Mouse (Mus musculus) CH12.LX (cell line): ENCODE data around the gene Trir. TPM values are rescaled to one million over a fixed set of nuclear protein-coding genes. Genes with fewer than 3 reads are reported as not detected.

ENCODE experiments used
- DNase-seq: peaks from one replicate; pipeline ENCODE4 v3.0.0-alpha.2; 2013; ENCODE audit errors: extremely low read depth
- H3K27ac ChIP-seq: 2 replicates; pipeline ENCODE4 v1.5.1; 2012; ENCODE audit warnings: low read depth, mild to moderate bottlenecking, control low read depth, moderate library complexity; ENCODE audit not compliant: insufficient read depth
- H3K27me3 ChIP-seq: replicated peaks from 2 replicates; pipeline ENCODE3; 2012; ENCODE audit warnings: inconsistent platforms
- H3K36me3 ChIP-seq, 2 experiments: replicated peaks in 1 of 2; 2 replicates each; pipeline versions ENCODE3 to v1.6.1; 2012; ENCODE audit warnings: inconsistent platforms in 1 of 2, low read length in 1 of 2, mild to moderate bottlenecking in 1 of 2, mixed read lengths in 1 of 2, moderate library complexity in 1 of 2; ENCODE audit not compliant: control insufficient read depth in 1 of 2, insufficient read depth in 1 of 2
- H3K4me1 ChIP-seq, 2 experiments: 2 replicates each; pipeline ENCODE4 v1.6.1; 2012; ENCODE audit warnings: inconsistent platforms in 1 of 2, moderate library complexity in 1 of 2; ENCODE audit not compliant: insufficient read depth in 2 of 2, control insufficient read depth in 1 of 2
- H3K4me2 ChIP-seq: 2 replicates; pipeline ENCODE4 v1.6.1; 2012; ENCODE audit warnings: low read depth, mild to moderate bottlenecking, control low read depth; ENCODE audit not compliant: poor library complexity, insufficient read depth, severe bottlenecking
- H3K4me3 ChIP-seq, 3 experiments: fragments of 150-350 bp in 1 of 3; sonication (generic) in 1 of 3; replicated peaks in 1 of 3; 2 replicates each; pipeline versions ENCODE3 to v1.5.1; 2011 to 2012; ENCODE audit warnings: low read depth in 2 of 3, low read length in 2 of 3, mild to moderate bottlenecking in 2 of 3, moderate library complexity in 2 of 3, control low read depth in 1 of 3, improper control_type of control experiment in 1 of 3, inconsistent platforms in 1 of 3, mixed read lengths in 1 of 3; ENCODE audit not compliant: poor library complexity in 1 of 3
- H3K79me2 ChIP-seq: replicated peaks from 2 replicates; pipeline ENCODE4 v1.6.1; 2012; ENCODE audit warnings: mild to moderate bottlenecking, moderate library complexity; ENCODE audit not compliant: control insufficient read depth, poor library complexity, insufficient read depth, severe bottlenecking; ENCODE audit errors: extremely low read depth
- H3K9ac ChIP-seq: 2 replicates; pipeline ENCODE4 v1.6.1; 2012; ENCODE audit warnings: low read depth, mild to moderate bottlenecking, control low read depth, moderate library complexity; ENCODE audit not compliant: insufficient read depth
- H3K9me3 ChIP-seq: replicated peaks from 2 replicates; pipeline ENCODE3; 2012; ENCODE audit warnings: low read length, inconsistent platforms, mixed read lengths
- BHLHE40 ChIP-seq: IDR thresholded peaks from 2 replicates; pipeline ENCODE4 v1.6.1; 2011; ENCODE audit warnings: mild to moderate bottlenecking, low read depth, low read length, improper control_type of control experiment
- CHD1 ChIP-seq: IDR thresholded peaks from 2 replicates; pipeline ENCODE4 v1.6.1; 2012; ENCODE audit warnings: low read depth, low read length, improper control_type of control experiment, inconsistent platforms
- CHD2 ChIP-seq: IDR thresholded peaks from 2 replicates; pipeline ENCODE4 v1.6.1; 2011; ENCODE audit warnings: low read length, improper control_type of control experiment
- CTCF ChIP-seq, 2 experiments: IDR thresholded peaks in 1 of 2; conservative IDR thresholded peaks in 1 of 2; 2 replicates each; pipeline ENCODE4 v1.5.1; 2011 to 2012; ENCODE audit warnings: low read depth in 2 of 2, low read length in 2 of 2, improper control_type of control experiment in 1 of 2, inconsistent platforms in 1 of 2, mild to moderate bottlenecking in 1 of 2, moderate library complexity in 1 of 2
- E2F4 ChIP-seq: IDR thresholded peaks from 2 replicates; pipeline ENCODE4 v1.6.1; 2011; ENCODE audit warnings: low read depth, low read length, improper control_type of control experiment; ENCODE audit not compliant: insufficient replicate concordance
- ELF1 ChIP-seq: IDR thresholded peaks from 2 replicates; pipeline ENCODE4 v1.6.1; 2014; ENCODE audit warnings: low read depth, mild to moderate bottlenecking, inconsistent platforms, low read length, improper control_type of control experiment
- ETS1 ChIP-seq: conservative IDR thresholded peaks from 2 replicates; pipeline ENCODE4 v1.6.1; 2012; ENCODE audit warnings: low read depth, mild to moderate bottlenecking, inconsistent platforms, low read length, improper control_type of control experiment, moderate library complexity
- GABPA ChIP-seq: IDR thresholded peaks from 2 replicates; pipeline ENCODE4 v1.6.1; 2012; ENCODE audit warnings: low read depth, low read length, improper control_type of control experiment, inconsistent platforms; ENCODE audit not compliant: insufficient replicate concordance
- HCFC1 ChIP-seq: IDR thresholded peaks from 2 replicates; pipeline ENCODE4 v1.6.1; 2012; ENCODE audit warnings: low read depth, mild to moderate bottlenecking, inconsistent platforms, low read length, improper control_type of control experiment
- IRF4 ChIP-seq: IDR thresholded peaks from 2 replicates; pipeline ENCODE4 v1.6.1; 2014; ENCODE audit warnings: low read depth, mild to moderate bottlenecking, inconsistent platforms, low read length, improper control_type of control experiment
- JUN ChIP-seq: IDR thresholded peaks from 2 replicates; pipeline ENCODE4 v1.6.1; 2011; ENCODE audit warnings: low read depth, mild to moderate bottlenecking, low read length, improper control_type of control experiment, moderate library complexity; ENCODE audit not compliant: insufficient read depth
- JUND ChIP-seq: conservative IDR thresholded peaks from 2 replicates; pipeline ENCODE4 v1.6.1; 2011; ENCODE audit warnings: low read depth, low read length, improper control_type of control experiment
- KAT2A ChIP-seq: IDR thresholded peaks from 2 replicates; pipeline ENCODE4 v1.6.1; 2012; ENCODE audit warnings: low read length, improper control_type of control experiment, inconsistent platforms; ENCODE audit not compliant: insufficient replicate concordance
- MAFK ChIP-seq: IDR thresholded peaks from 2 replicates; pipeline ENCODE4 v1.6.1; 2011; ENCODE audit warnings: low read length, improper control_type of control experiment; ENCODE audit not compliant: insufficient replicate concordance
- MAX ChIP-seq: IDR thresholded peaks from 2 replicates; pipeline ENCODE4 v1.6.1; 2011; ENCODE audit warnings: low read length, improper control_type of control experiment
- MAZ ChIP-seq: IDR thresholded peaks from 2 replicates; pipeline ENCODE4 v1.6.1; 2012; ENCODE audit warnings: low read depth, mild to moderate bottlenecking, inconsistent platforms, low read length, improper control_type of control experiment, moderate library complexity
- MEF2A ChIP-seq: IDR thresholded peaks from 2 replicates; pipeline ENCODE4 v1.6.1; 2014; ENCODE audit warnings: low read depth, mild to moderate bottlenecking, inconsistent platforms, low read length, improper control_type of control experiment, borderline replicate concordance
- MXI1 ChIP-seq: IDR thresholded peaks from 2 replicates; pipeline ENCODE4 v1.6.1; 2011; ENCODE audit warnings: mild to moderate bottlenecking, low read depth, low read length, improper control_type of control experiment
- MYC ChIP-seq: IDR thresholded peaks from 2 replicates; pipeline ENCODE4 v1.6.1; 2011; ENCODE audit warnings: low read depth, mild to moderate bottlenecking, improper control_type of control experiment, low read length
- NELFE ChIP-seq: IDR thresholded peaks from 2 replicates; pipeline ENCODE4 v1.6.1; 2011; ENCODE audit warnings: low read depth, low read length, improper control_type of control experiment
- PAX5 ChIP-seq: IDR thresholded peaks from 2 replicates; pipeline ENCODE4 v1.6.1; 2012; ENCODE audit warnings: low read length, inconsistent platforms, mixed read lengths
- POLR2A ChIP-seq: IDR thresholded peaks from 2 replicates; pipeline ENCODE4 v1.6.1; 2011; ENCODE audit warnings: low read depth, mild to moderate bottlenecking, improper control_type of control experiment, low read length
- POLR2AphosphoS2 ChIP-seq: IDR thresholded peaks from 2 replicates; pipeline ENCODE4 v1.6.1; 2011; ENCODE audit warnings: low read depth, low read length, improper control_type of control experiment
- SMC3 ChIP-seq: IDR thresholded peaks from 2 replicates; pipeline ENCODE4 v1.6.1; 2011; ENCODE audit warnings: low read depth, low read length, improper control_type of control experiment
- TBP ChIP-seq: conservative IDR thresholded peaks from 2 replicates; pipeline ENCODE4 v1.6.1; 2011; ENCODE audit warnings: low read depth, low read length, improper control_type of control experiment
- TCF12 ChIP-seq: IDR thresholded peaks from 2 replicates; pipeline ENCODE4 v1.6.1; 2014; ENCODE audit warnings: low read depth, mild to moderate bottlenecking, inconsistent platforms, low read length, improper control_type of control experiment
- USF1 ChIP-seq: IDR thresholded peaks from 2 replicates; pipeline ENCODE4 v1.6.1; 2014; ENCODE audit warnings: low read depth, mild to moderate bottlenecking, inconsistent platforms, low read length, improper control_type of control experiment
- ZC3H11A ChIP-seq: IDR thresholded peaks from 2 replicates; pipeline ENCODE4 v1.6.1; 2012; ENCODE audit warnings: low read depth, mild to moderate bottlenecking, inconsistent platforms, low read length, improper control_type of control experiment
- ZKSCAN1 ChIP-seq: IDR thresholded peaks from 2 replicates; pipeline ENCODE4 v1.6.1; 2012; ENCODE audit warnings: low read depth, inconsistent platforms, low read length, improper control_type of control experiment, borderline replicate concordance
- ZMIZ1 ChIP-seq: IDR thresholded peaks from 2 replicates; pipeline ENCODE4 v1.6.1; 2012; ENCODE audit warnings: low read depth, mild to moderate bottlenecking, inconsistent platforms, low read length, improper control_type of control experiment
- ZNF384 ChIP-seq: IDR thresholded peaks from 2 replicates; pipeline ENCODE4 v1.6.1; 2012; ENCODE audit warnings: low read depth, low read length, improper control_type of control experiment, inconsistent platforms
- dilution Hi-C: fragments of 300-500 bp; cut with MboI; formaldehyde crosslinking; loops from 2 replicates; pipeline ENCODE4 v1.14.3; 2020; ENCODE audit warnings: low sequenced_read_pairs; ENCODE audit not compliant: extremely low pct_unique_long_range_greater_than_20kb, extremely low pct_ligation_motif_present
- in situ Hi-C: fragments of 300-500 bp; cut with MboI; formaldehyde crosslinking; loops from 3 replicates; pipeline ENCODE4 v1.14.3; 2019; ENCODE audit warnings: low sequenced_read_pairs, low pct_ligation_motif_present, low pct_unique_long_range_greater_than_20kb, mixed read lengths
- polyA plus RNA-seq: library from polyadenylated mRNA; unstranded; fragments of >175 nt; gene quantifications from 2 replicates; pipeline ENCODE4 v1.2.1, GENCODE M21; 2012; ENCODE audit warnings: low read depth; ENCODE audit not compliant: insufficient read length
- total RNA-seq, 2 experiments: library from RNA; depleted of rRNA; stranded (reverse); fragments of 300-350 nt in 1 of 2; fragments of >200 nt in 1 of 2; gene quantifications; 2 replicates each; pipeline ENCODE4 v1.2.3; 2012 to 2014

Trir gene
- total and polyA plus RNA-seq, 3 experiments: 151 to 209 (median 185) TPM

DNA sequence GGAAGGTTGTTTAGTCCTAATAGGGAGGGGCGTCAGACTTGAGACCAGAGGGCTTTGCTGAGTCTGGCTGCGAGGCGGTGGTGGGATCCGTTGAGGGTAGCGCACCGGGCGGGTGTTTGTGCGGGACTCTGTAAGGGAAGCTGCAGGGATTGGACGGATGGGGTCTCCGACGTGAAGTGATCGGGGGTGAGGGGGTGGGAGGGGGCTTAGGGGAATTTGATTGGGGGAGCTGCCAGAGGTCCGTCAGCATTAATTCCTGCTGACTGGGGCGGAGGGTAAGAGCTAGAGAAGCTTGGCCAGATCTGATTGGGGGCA lies 10.7 kb downstream of the Trir start:
- dilution Hi-C loops (no loop called here), in situ Hi-C loops (no loop called here)
- Histone ChIP-seq H3K27ac (peak overlapping the region; percentile 88), H3K4me1 (peaks cover 3 to 49% of the 10 kb centered on the region in 2 experiments), H3K4me2 (peak overlapping the region; percentile 26; the same call in 1 of the 2 replicates), H3K27me3 (no peaks in the 10 kb centered on the region), H3K36me3 (peaks cover 25 to 45% of the 10 kb centered on the region in 2 experiments), H3K4me3 (peak overlapping the region; percentile 83 to 90 (median 88)), H3K9ac (peak overlapping the region; percentile 94), H3K9me3 (no peaks in the 10 kb centered on the region), H3K79me2 (peaks cover 57% of the 10 kb centered on the region)
- DNase-seq: peak; percentile 48
- TF ChIP-seq MAX (no peak), GABPA (no peak), ZMIZ1 (no peak), ELF1 (no peak), ZC3H11A (no peak), ZNF384 (no peak), MXI1 (no peak), KAT2A (no peak), CTCF (conservative IDR thresholded peaks at IDR 0.05 in 1 of 2, IDR thresholded peaks at IDR 0.05 in 1 of 2; ENCODE audit: low read depth in 2 of 2, low read length in 2 of 2) (no peak), IRF4 (no peak), CHD2 (no peak), ETS1 (no peak), MAFK (no peak), MYC (no peak), ZKSCAN1 (no peak), MEF2A (no peak), HCFC1 (no peak), USF1 (no peak), BHLHE40 (no peak), MAZ (no peak)

DNA sequence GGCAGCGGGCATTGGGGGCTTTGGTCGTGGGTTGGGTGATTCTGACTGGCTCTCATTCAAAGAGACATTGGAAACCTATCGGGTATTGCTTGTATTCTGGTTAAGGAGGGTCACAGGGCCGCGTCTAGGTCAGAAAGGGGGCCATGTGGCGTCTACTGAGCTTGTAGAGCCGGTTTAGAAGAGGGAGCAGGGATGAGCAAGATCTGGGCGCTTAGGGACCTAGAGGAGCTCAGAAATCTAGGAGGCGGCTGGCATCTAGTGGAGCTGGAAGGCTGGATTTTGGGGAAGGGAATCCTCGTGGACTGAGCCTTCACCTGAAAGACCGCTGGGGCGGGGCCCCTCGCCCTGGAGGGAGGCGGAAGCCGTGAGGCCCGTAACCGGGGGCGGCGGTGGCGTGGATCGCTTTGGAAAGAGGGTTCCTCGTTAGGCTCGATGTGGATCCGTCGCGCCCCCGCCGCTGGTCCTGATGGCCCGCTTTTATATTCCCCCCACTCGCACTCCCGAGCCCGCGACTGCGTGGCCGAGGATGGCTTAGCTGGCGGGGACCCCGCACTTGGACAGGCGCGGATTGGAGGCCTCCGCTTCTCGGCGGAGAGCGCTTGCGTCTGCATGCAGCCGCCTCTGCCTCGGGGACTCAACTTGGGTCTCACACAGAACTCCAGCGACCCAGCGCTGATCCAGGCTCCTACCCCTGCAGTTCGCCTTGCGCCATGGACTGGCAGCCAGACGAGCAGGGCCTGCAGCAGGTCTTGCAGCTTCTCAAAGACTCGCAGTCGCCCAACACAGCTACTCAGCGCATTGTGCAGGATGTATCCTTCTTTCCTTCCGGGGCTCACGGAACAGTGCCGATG lies 11.3 kb downstream of the Trir start:
- H3K27me3 ChIP-seq: no peaks in the 10 kb centered on the region
- H3K79me2 ChIP-seq: peaks cover 59% of the 10 kb centered on the region
- dilution Hi-C loops (no loop called here), in situ Hi-C loops (no loop called here)
- peak overlapping the region; percentile 83 to 90 (median 88) for H3K4me3 ChIP-seq
- H3K9me3 ChIP-seq: no peaks in the 10 kb centered on the region
- H3K4me1 ChIP-seq: peaks cover 3 to 49% of the 10 kb centered on the region in 2 experiments
- H3K4me2 ChIP-seq: peak overlapping the region; percentile 91
- peak overlapping the region; percentile 88 for H3K27ac ChIP-seq
- peak; percentile 52 for DNase-seq
- peak overlapping the region; percentile 94 for H3K9ac ChIP-seq
- H3K36me3 ChIP-seq: peaks cover 25 to 44% of the 10 kb centered on the region in 2 experiments
- TF ChIP-seq E2F4: no peak
- peak; percentile 74; the same call in 1 of the 2 replicates for TF ChIP-seq MAZ
- TF ChIP-seq CHD2: no peak
- no peak for TF ChIP-seq PAX5
- no peak for TF ChIP-seq KAT2A
- no peak for TF ChIP-seq USF1
- TF ChIP-seq MXI1: peak; percentile 84
- peak; percentile 26; the same call in 1 of the 2 replicates for TF ChIP-seq MAX
- TF ChIP-seq CHD1: no peak
- TF ChIP-seq TCF12: 0 out of 2 replicates have a peak, but pooled peaks have one; percentile 44
- no peak for TF ChIP-seq ZC3H11A
- no peak for TF ChIP-seq SMC3
- TF ChIP-seq GABPA: no peak
- TF ChIP-seq JUN: no peak
- TF ChIP-seq ELF1: peak; percentile 47; the same call in 1 of the 2 replicates
- no peak for TF ChIP-seq POLR2AphosphoS2
- TF ChIP-seq NELFE: no peak
- 0 out of 2 replicates have a peak, but pooled peaks have one; percentile 41 for TF ChIP-seq TBP
- no peak for TF ChIP-seq ZKSCAN1
- peak; percentile 57 for TF ChIP-seq POLR2A
- TF ChIP-seq JUND: no peak
